Mouse (Mus musculus) forelimb bud, embryonic 11.5 days (tissue): ENCODE data around the gene Gpr160.
A peak's percentile ranks its signal among the peaks of the same experiment; 100 is the strongest.
"Not testable (repeated sequence)": the region's sequence is repeated elsewhere in the genome, so short reads cannot be mapped to it uniquely, and the experiment has no call there.

Experiments
- DNase-seq: peaks from one replicate; pipeline ENCODE4 v3.0.0-alpha.2; 2012; ENCODE audit warnings: low read depth, low spot score

The Gpr160 gene

GRCm38 (mm10) chr3:30855604-30856458, at the start of gene Gpr160:
Gene Gpr160, plus strand, starts transcription at chr3:30855950.
- peak; percentile 43 for DNase-seq

DNA sequence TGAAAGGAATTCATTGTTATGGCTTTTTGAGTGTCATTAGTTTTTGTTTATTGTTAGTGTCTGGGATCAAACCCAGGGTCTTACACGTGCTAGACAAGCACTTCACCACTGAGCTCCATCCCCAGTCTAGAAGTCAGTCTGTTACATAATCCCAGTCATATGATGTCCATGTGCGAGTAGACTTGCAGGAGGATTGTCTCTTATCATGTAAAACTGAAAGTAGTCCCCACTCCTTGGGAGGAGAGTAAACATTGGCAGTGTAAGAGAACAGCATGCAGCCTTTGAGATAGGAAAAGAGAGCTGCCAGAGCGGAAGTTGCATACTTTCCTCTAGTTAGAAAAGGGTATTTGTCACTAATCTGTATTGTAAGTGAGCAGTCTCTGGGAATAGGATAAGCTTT, 42.9 kb upstream of the Gpr160 start:
- no peak for DNase-seq

GRCm38 (mm10) chr3:30818630-30819125, 37.1 kb upstream of the Gpr160 start:
- no peak for DNase-seq

GRCm38 (mm10) chr3:30822163-30822562, 33.6 kb upstream of the Gpr160 start:
- no peak for DNase-seq

DNA sequence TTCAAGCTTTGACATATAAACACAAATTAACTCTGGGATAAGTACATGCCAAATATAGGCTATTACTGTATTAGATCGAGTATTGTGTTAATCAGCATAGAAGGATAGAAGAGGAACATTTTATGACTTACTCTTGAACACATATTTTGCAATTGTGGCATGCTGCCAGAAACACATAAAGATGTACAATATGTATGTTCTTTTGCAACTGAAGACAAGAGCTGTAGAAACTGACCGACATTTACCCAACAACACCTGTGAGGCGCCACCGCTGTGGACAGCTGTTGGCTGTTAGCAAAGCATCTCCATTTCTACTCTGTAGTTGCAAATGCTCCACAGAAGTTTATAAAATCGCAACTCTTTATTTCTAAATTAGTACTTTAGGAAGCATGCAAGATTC, 29.7 kb upstream of the Gpr160 start:
- DNase-seq, result no peak

DNA sequence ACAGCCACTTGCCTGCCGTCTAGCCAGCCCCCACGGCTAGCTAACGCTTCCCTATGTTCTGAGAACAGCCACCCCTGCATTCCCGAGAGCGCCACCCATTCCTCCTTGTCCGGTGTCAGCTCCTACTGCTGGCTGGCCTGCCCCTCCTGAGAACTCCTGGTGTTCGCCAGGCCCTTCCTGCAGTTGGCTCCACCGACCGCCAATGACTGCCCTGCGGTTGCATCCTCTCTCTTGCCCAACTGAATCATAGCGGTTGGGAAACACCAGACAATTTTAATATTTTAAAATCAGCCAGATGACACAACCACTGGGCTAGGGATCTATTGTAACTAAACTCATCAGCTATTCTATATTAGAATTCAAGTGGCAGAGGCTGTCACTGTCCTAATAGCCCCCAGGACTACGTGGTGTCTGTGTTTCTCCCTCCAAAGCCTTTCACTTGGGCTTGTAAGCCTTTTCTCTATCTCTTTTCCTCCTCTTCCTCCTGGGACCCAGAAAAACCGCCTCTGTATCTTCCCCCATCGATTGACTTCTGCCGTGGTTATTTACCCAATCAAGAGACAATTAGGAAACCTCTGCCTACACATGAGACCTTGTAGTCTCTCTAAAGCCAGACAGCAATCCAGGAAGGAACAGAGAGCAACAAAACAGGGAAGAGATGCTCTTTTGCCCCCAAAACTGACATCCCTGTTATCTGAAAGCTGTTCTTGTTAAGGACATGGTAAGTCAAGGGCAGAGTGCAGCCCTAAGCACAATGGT, 23.7 kb upstream of the Gpr160 start:
- no peak for DNase-seq

DNA sequence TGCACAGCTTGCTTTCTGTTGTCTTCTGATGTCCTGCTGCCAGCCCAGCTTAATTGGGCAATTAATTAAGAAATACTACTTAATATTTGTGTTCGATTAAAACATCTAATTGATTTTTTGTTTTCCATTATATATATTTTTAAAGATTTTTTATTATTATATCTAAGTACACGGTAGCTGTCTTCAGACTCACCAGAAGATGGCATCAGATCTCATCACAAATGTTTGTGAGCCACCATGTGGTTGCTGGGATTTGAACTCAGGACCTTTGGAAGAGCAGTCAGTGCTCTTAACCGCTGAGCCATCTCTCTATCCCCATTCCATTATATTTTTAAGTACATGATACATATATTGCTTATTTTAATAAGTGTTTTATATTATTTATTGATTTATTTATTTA, 22.5 kb upstream of the Gpr160 start:
- no peak for DNase-seq

- no peak for DNase-seq
Measured at GRCm38 (mm10) chr3:30845755-30846154, 10.0 kb upstream of the Gpr160 start.

DNA sequence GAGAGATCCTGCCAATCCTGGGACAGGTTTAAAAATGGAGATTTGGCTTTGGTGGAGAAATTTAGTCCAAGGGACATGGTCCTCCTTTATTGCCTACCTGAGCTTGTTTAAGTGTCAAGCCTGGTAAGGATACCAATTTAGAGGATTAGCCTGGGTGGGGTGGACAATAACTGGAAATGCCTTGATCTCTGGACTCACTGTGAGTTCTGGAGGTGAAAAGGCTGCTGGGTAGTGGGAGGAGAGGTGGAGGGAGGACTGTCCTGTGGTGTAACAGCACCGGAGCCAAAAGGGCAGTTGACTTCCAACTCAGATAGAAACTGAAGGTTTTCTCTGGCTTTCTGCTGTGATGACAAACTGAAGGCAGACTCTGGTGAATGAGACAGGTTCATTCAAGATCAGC, 8.3 kb upstream of the Gpr160 start:
- DNase-seq, result no peak

DNA sequence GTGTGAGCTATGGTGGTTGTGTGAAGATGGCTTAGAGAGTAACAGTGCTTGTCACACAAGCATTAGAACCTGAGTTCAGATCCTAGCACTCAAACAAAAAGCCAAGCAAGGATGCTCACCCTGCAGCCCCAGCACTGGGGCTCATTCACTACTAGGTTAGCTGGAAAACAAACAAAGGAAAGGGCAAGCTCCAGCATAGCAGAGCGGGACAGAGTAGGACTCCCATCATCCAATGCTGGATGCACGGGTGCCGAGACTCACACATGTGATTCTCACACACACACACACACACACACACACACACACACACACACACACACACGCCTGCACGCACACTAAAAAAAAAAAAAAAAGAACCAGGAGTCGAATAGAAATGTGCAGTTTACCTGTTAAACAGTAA, 4.3 kb upstream of the Gpr160 start:
- no peak for DNase-seq

DNA sequence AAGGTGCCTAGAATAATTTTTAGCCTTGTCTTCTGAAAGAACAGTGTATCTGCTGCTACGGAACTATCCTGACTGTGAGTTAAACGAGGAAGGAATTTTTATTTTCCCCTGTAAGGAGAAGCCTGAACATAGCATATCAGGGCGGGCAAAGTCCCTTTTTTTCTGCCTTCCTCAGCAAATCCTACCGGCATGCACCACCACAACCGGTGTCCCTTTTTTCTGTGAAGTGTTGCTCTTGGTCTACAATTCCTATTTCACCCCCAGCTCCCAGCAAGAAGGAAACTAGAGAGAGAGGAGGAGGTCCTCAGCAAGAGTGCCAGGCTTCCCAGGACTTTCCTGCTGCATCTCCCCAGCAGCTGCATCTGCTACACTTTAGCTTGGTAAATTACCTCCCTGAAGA, 2.2 kb upstream of the Gpr160 start:
- DNase-seq, result no peak

GRCm38 (mm10) chr3:30859599-30859998, 3.8 kb downstream of the Gpr160 start:
- DNase-seq, result not testable (repeated sequence)

GRCm38 (mm10) chr3:30860705-30861104, 5.0 kb downstream of the Gpr160 start:
- DNase-seq, result no peak

DNA sequence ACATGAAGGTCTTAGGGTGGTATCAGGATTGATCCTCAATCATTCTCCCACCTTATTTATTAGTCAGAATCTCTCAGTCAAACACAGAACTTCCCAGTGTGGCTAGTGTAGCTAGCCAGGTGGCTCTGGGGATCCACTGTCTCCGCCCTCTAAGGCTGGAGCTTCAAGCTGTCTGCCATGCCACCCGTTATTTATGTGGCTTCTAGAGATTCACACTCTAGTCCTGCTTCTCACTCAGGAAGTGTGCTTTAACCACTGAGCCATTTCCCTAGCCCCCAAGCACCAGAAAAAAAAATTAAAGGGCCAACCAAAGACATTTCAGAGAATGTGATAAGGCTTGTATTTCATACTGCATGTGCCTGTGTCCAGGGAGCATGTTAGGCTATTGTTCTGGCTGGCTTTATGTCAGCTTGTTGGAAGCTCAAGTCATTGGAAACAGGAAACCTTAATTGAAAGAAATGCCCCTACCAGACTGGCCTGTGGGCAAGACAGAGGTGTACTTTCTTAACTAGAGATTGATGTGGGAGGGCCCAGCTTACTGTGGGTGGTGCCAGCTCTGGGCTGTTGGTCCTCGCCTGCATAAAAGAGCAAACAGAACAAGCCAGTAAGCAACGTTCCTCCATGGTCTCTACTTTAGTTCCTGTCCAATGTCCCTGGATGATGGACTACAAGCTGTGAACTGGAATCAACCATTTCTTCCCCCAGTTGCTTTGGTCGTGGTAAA, 8.1 kb downstream of the Gpr160 start:
- DNase-seq, result no peak

GRCm38 (mm10) chr3:30864640-30865039, 8.9 kb downstream of the Gpr160 start:
- DNase-seq, result no peak

GRCm38 (mm10) chr3:30868176-30868575, 12.4 kb downstream of the Gpr160 start:
- DNase-seq, result no peak

DNA sequence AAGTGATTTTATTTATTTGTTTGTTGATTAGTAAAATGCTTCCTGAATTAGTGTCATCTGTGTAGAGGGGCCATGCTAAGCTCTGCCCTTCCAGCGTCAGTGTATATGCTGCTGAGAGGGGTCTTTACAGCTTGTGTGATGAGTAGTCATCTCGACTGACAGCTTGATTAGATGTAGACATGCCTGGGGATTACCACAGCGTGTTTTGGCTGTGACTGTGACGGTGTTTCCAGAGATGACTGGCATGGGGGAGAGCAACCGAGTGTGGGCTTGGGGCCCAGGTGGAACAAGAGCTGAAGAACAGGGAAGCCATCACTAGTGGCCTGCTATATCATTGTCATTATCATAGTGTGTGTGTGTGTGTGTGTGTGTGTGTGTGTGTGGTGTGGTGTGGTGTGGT, 12.9 kb downstream of the Gpr160 start:
- no peak for DNase-seq

GRCm38 (mm10) chr3:30869995-30870394, 14.2 kb downstream of the Gpr160 start:
- DNase-seq, result no peak

DNA sequence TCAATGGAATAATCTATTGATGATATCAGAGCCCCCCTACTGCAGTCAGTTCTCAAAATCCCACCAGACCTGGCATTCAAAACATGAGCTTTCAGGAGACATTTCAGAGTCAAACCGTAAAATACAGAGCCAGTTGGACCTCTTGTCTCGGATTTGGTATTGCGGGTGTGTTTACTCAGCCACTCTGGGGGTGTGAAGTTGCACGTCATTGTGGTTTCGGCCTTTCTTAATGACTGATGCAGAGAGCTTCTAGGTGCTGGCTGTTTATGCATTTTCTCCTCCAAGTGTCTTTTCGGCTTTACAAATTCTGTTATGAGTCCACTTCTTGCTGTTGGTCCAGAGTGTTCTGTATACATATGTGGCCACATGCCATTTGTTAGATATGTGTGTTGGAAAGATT, 21.0 kb downstream of the Gpr160 start:
- no peak for DNase-seq

DNA sequence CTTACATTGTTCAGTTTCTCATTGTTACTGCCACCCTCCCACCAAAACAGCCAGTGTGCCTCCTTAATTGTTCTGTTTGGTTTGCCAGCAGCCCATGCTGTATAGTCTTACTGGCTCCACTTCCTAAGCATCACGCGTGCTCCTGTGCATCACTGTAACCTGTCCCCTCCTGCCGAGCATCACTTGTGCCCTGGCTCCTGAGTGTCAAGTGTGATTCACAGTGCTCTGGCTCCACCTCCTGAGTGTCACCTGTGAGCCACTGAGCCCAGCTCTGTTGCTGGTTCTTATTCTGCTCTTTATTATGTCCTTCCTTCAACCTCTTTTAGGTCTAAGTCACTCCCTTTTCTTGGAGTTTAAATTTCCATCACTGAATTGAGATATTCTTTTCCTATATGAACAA, 31.7 kb downstream of the Gpr160 start:
- no peak for DNase-seq

DNA sequence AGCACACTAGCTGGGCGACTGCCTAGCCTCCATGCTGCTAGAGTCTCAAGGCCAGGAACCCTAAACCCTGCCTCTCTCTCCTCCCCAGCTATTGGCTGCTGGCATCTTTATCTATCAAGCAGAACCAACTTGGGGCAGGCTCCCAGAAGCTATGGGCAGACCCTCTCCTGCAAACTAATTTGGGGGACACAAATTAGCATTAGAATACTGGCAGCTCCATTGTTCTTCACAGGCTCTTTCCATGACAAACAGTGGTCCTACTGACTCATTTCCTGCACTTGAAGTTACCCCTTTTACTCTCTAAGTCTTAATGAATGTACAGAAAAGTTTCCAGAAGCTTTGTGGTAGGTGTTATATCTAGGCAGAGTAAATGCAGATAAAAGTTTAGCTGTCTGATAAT, 33.3 kb downstream of the Gpr160 start:
- DNase-seq, result no peak

GRCm38 (mm10) chr3:30896721-30897120, 41.0 kb downstream of the Gpr160 start:
- DNase-seq, result no peak
